Mouse (Mus musculus) limb, embryonic 12.5 days (tissue): ENCODE data around the gene Rasgef1b. TPM values are rescaled to one million over a fixed set of nuclear protein-coding genes. Genes with fewer than 3 reads are reported as not detected.

ENCODE experiments used
- ATAC-seq: fragments of 200-750 bp; cut with Nextera tagmentation; 2 replicates; pipeline ENCODE4 v1.8.0; 2017; ENCODE audit warnings: low read depth, moderate TSS enrichment; ENCODE audit not compliant: insufficient number of reproducible peaks, insufficient read depth, low FRiP score, low TSS enrichment
- H3K27ac ChIP-seq: fragments of 300-500 bp; sonication (generic); 2 replicates; pipeline ENCODE4 v1.5.1; 2016; ENCODE audit warnings: mild to moderate bottlenecking, moderate library complexity
- H3K27me3 ChIP-seq: fragments of 300-500 bp; sonication (generic); 2 replicates; pipeline ENCODE4 v1.6.1; 2016; ENCODE audit warnings: mild to moderate bottlenecking, moderate library complexity
- H3K36me3 ChIP-seq: fragments of 300-500 bp; sonication (generic); 2 replicates; pipeline ENCODE4 v1.6.1; 2016; ENCODE audit warnings: mild to moderate bottlenecking, moderate library complexity
- H3K4me1 ChIP-seq: fragments of 300-500 bp; sonication (generic); replicated peaks from 2 replicates; pipeline ENCODE4 v1.6.1; 2016
- H3K4me2 ChIP-seq: fragments of 300-500 bp; sonication (generic); 2 replicates; pipeline ENCODE4 v1.6.1; 2016; ENCODE audit warnings: mild to moderate bottlenecking, moderate library complexity
- H3K4me3 ChIP-seq: fragments of 300-500 bp; sonication (generic); replicated peaks from 2 replicates; pipeline ENCODE4 v1.5.1; 2016; ENCODE audit warnings: mild to moderate bottlenecking
- H3K9ac ChIP-seq: fragments of 300-500 bp; sonication (generic); replicated peaks from 2 replicates; pipeline ENCODE4 v1.6.1; 2016; ENCODE audit warnings: mild to moderate bottlenecking, moderate library complexity
- H3K9me3 ChIP-seq: fragments of 300-500 bp; sonication (generic); 2 replicates; pipeline ENCODE4 v1.6.1; 2016; ENCODE audit warnings: mild to moderate bottlenecking, moderate library complexity
- WGBS: fragments of 180-500 bp; shearing (Covaris S2); methylation state at CpG from one replicate; pipeline ENCODE4 v1.1.7; 2016; 5-methylcytosine and 5-hydroxymethylcytosine counted together
- polyA plus RNA-seq: library from polyadenylated mRNA; unstranded; fragments of >200 nt; fragmentation: Nextera tagmentation; extraction: Ambion mirVana; gene quantifications from 2 replicates; pipeline ENCODE4 v1.2.1, GENCODE M21; 2016

Gene Rasgef1b
- 44.3 and 48.7 TPM in 2 replicates for polyA plus RNA-seq

- H3K9me3 ChIP-seq = no peaks in the 10 kb centered on the region
- H3K4me2 ChIP-seq = peak within 1 kb of the TSS; percentile 98
- peak within 1 kb of the TSS; percentile 88 for H3K27ac ChIP-seq
- H3K4me3 ChIP-seq = peak within 1 kb of the TSS; percentile 73
- H3K27me3 ChIP-seq = no peaks in the 10 kb centered on the region
- under 1% methylated on average over 43 of the region's 53 CpGs for WGBS
- peaks cover 27% of the 10 kb centered on the region for H3K4me1 ChIP-seq
- H3K36me3 ChIP-seq = no peaks in the 10 kb centered on the region
- H3K9ac ChIP-seq = peak within 1 kb of the TSS; percentile 59
- peak; percentile 84 for ATAC-seq
Measured at GRCm38 (mm10) chr5:99728649-99729212, at the start of gene Rasgef1b. Rasgef1b (minus strand) TSS chr5:99729065.

- Histone ChIP-seq H3K9ac (no peak overlapping the region), H3K36me3 (no peaks in the 10 kb centered on the region), H3K9me3 (no peaks in the 10 kb centered on the region), H3K4me1 (no peaks in the 10 kb centered on the region), H3K27me3 (no peaks in the 10 kb centered on the region), H3K4me3 (no peak overlapping the region), H3K27ac (no peak overlapping the region), H3K4me2 (no peak overlapping the region)
- ATAC-seq = no peak
- 75% methylated on average over 16 of the region's 16 CpGs for WGBS
Measured at GRCm38 (mm10) chr5:99775342-99775741, 46.5 kb upstream of the Rasgef1b start.

- 87% methylated on average over 9 of the region's 9 CpGs for WGBS
- Histone ChIP-seq H3K9me3 (0 out of 2 replicates have a peak, but pooled peaks cover 5% of the 10 kb centered on the region), H3K36me3 (no peaks in the 10 kb centered on the region), H3K4me2 (no peak overlapping the region), H3K4me3 (no peak overlapping the region), H3K27me3 (no peaks in the 10 kb centered on the region), H3K9ac (no peak overlapping the region), H3K4me1 (no peaks in the 10 kb centered on the region), H3K27ac (no peak overlapping the region)
- ATAC-seq = no peak
Measured at GRCm38 (mm10) chr5:99773265-99773664, 44.4 kb upstream of the Rasgef1b start.

GRCm38 (mm10) chr5:99764246-99764645 is 35.4 kb upstream of the Rasgef1b start:
- Histone ChIP-seq H3K4me2 (no peak overlapping the region), H3K27me3 (no peaks in the 10 kb centered on the region), H3K9ac (no peak overlapping the region), H3K27ac (no peak overlapping the region), H3K36me3 (no peaks in the 10 kb centered on the region), H3K9me3 (no peaks in the 10 kb centered on the region), H3K4me3 (no peak overlapping the region), H3K4me1 (no peaks in the 10 kb centered on the region)
- ATAC-seq = no peak
- WGBS = 80% methylated on average over 3 of the region's 3 CpGs

- ATAC-seq = no peak
- no peaks in the 10 kb centered on the region for H3K9me3 ChIP-seq
- no peak overlapping the region for H3K4me3 ChIP-seq
- H3K4me2 ChIP-seq = no peak overlapping the region
- H3K27me3 ChIP-seq = no peaks in the 10 kb centered on the region; the same call in 1 of the 2 replicates
- peaks cover 3% of the 10 kb centered on the region; the same call in 1 of the 2 replicates for H3K4me1 ChIP-seq
- no peak overlapping the region for H3K9ac ChIP-seq
- whole genome bisulfite sequencing = 38% methylated on average over 5 of the region's 5 CpGs
- no peak overlapping the region for H3K27ac ChIP-seq
- H3K36me3 ChIP-seq = no peaks in the 10 kb centered on the region
Measured at GRCm38 (mm10) chr5:99758859-99759258, 30.0 kb upstream of the Rasgef1b start.

GRCm38 (mm10) chr5:99753843-99754242 is 25.0 kb upstream of the Rasgef1b start:
- Histone ChIP-seq H3K9me3 (no peaks in the 10 kb centered on the region), H3K4me3 (no peak overlapping the region), H3K9ac (no peak overlapping the region), H3K4me1 (peaks cover 3% of the 10 kb centered on the region; the same call in 1 of the 2 replicates), H3K27ac (no peak overlapping the region), H3K27me3 (no peaks in the 10 kb centered on the region; the same call in 1 of the 2 replicates), H3K36me3 (no peaks in the 10 kb centered on the region), H3K4me2 (no peak overlapping the region)
- 86% methylated on average over 12 of the region's 12 CpGs for WGBS
- no peak for ATAC-seq

GRCm38 (mm10) chr5:99753368-99753767 is 24.5 kb upstream of the Rasgef1b start:
- H3K27ac ChIP-seq = no peak overlapping the region
- peaks cover 2% of the 10 kb centered on the region; the same call in 1 of the 2 replicates for H3K4me1 ChIP-seq
- H3K9ac ChIP-seq = no peak overlapping the region
- WGBS = 81% methylated on average over 13 of the region's 13 CpGs
- no peaks in the 10 kb centered on the region for H3K36me3 ChIP-seq
- ATAC-seq = no peak
- H3K27me3 ChIP-seq = no peaks in the 10 kb centered on the region; the same call in 1 of the 2 replicates
- H3K9me3 ChIP-seq = no peaks in the 10 kb centered on the region
- no peak overlapping the region for H3K4me2 ChIP-seq
- no peak overlapping the region for H3K4me3 ChIP-seq

- Histone ChIP-seq H3K27ac (no peak overlapping the region), H3K9me3 (no peaks in the 10 kb centered on the region), H3K9ac (no peak overlapping the region), H3K4me2 (no peak overlapping the region), H3K36me3 (no peaks in the 10 kb centered on the region), H3K4me3 (no peak overlapping the region), H3K27me3 (no peaks in the 10 kb centered on the region; the same call in 1 of the 2 replicates), H3K4me1 (peaks cover 3% of the 10 kb centered on the region)
- 42% methylated on average over 5 of the region's 5 CpGs for WGBS
- ATAC-seq = no peak
Measured at GRCm38 (mm10) chr5:99752670-99753231, 23.9 kb upstream of the Rasgef1b start.

- 74% methylated on average over 10 of the region's 10 CpGs for WGBS
- H3K4me3 ChIP-seq = no peak overlapping the region
- H3K4me1 ChIP-seq = peaks cover 35% of the 10 kb centered on the region
- H3K27me3 ChIP-seq = no peaks in the 10 kb centered on the region
- no peak overlapping the region for H3K9ac ChIP-seq
- H3K4me2 ChIP-seq = no peak overlapping the region
- no peak for ATAC-seq
- no peaks in the 10 kb centered on the region for H3K9me3 ChIP-seq
- no peaks in the 10 kb centered on the region for H3K36me3 ChIP-seq
- H3K27ac ChIP-seq = no peak overlapping the region
Measured at GRCm38 (mm10) chr5:99748417-99748816, 19.6 kb upstream of the Rasgef1b start.

- Histone ChIP-seq H3K36me3 (no peaks in the 10 kb centered on the region), H3K27me3 (0 out of 2 replicates have a peak, but pooled peaks cover under 1% of the 10 kb centered on the region), H3K4me2 (no peak overlapping the region), H3K4me3 (no peak overlapping the region), H3K9me3 (no peaks in the 10 kb centered on the region), H3K27ac (no peak overlapping the region), H3K4me1 (peaks cover 49% of the 10 kb centered on the region), H3K9ac (no peak overlapping the region)
- 31% methylated on average over 7 of the region's 7 CpGs for WGBS
- no peak for ATAC-seq
Measured at GRCm38 (mm10) chr5:99746087-99746486, 17.2 kb upstream of the Rasgef1b start.

- Histone ChIP-seq H3K4me3 (no peak overlapping the region), H3K9ac (no peak overlapping the region), H3K9me3 (no peaks in the 10 kb centered on the region), H3K27ac (no peak overlapping the region), H3K36me3 (no peaks in the 10 kb centered on the region), H3K4me2 (no peak overlapping the region), H3K27me3 (0 out of 2 replicates have a peak, but pooled peaks cover 3% of the 10 kb centered on the region), H3K4me1 (peaks cover 56% of the 10 kb centered on the region)
- WGBS = 46% methylated on average over 7 of the region's 7 CpGs
- ATAC-seq = no peak
Measured at GRCm38 (mm10) chr5:99742874-99743273, 14.0 kb upstream of the Rasgef1b start.
